Mouse (Mus musculus): ENCODE data around the gene Kif11.

DNA sequence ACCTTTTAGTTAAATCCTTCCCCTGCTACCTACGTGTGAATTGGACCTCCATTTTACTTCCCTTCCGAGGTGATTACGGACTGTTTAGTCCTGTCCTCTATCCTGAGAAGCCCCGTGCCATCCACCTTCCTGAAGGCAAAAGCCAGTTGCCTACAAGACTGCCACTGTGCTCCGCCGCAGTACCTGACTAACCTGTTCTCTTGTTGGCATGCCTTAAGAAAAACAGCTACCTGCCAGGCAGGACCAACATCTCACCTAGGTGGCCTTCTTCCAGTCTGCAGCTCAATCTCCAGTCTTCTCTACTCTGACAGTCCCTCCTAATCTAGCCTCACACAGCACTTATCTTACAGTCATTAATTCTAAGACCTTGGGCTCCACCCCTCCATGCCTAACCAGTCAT is 22.9 kb upstream of the Kif11 start:
- no peak for TF ChIP-seq CTCF (IDR thresholded peaks at IDR 0.05; ENCODE audit: borderline replicate concordance, extremely low read depth, insufficient read depth, insufficient read length)
- TF ChIP-seq POLR2A (IDR thresholded peaks at IDR 0.05; ENCODE audit: borderline replicate concordance, extremely low read depth, insufficient read depth, insufficient read length, poor library complexity, severe bottlenecking) = no peak

Data from brain, embryonic 14.5 days (tissue).